Mouse (Mus musculus) embryonic fibroblast, embryonic 13.5 days (primary cell): ENCODE measurements around the gene Arl3.

Experiments
- CTCF ChIP-seq: IDR thresholded peaks from 2 replicates; pipeline ENCODE4 v1.5.1; 2011; ENCODE audit warnings: mild to moderate bottlenecking, control low read depth, low read length, moderate library complexity, borderline replicate concordance; ENCODE audit not compliant: insufficient read depth
- POLR2A ChIP-seq: IDR thresholded peaks from 2 replicates; pipeline ENCODE4 v1.6.1; 2011; ENCODE audit warnings: low read depth, mild to moderate bottlenecking, control low read depth, low read length, moderate library complexity

GRCm38 (mm10) chr19:46601491-46601890 lies 28.5 kb upstream of the Arl3 start:
- no peak for TF ChIP-seq CTCF
- no peak for TF ChIP-seq POLR2A
